Mouse (Mus musculus): ENCODE measurements around the gene Suv39h2.

DNA sequence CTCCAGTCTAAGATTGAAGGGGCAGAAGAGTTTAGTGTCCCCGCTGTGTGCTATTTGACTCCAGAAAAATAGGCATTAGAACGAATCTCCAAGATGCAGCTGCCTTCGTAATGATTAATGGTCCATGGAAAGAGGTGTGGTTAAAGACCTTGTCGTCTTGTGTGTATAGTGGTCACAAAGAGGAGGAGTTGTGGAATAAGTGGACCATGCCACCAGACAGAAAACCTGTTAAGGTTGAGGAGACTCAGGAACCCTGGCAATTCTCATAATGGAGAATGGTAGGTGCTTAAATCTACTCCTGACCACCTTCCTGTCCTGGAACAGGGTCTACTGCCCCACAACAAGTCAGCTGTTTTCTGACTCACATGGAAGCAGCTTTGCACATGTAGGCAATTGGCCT is 28.8 kb downstream of the Suv39h2 start:
- TF ChIP-seq CTCF (IDR thresholded peaks at IDR 0.05; ENCODE audit: extremely low read depth, insufficient read length, insufficient replicate concordance, low read depth, low read length), result no peak
- TF ChIP-seq POLR2A (IDR thresholded peaks at IDR 0.05; ENCODE audit: low read depth, low read length), result no peak

Measured in small intestine, adult 2 months (tissue).